Mouse (Mus musculus) erythroblast, embryonic 14.5 days (primary cell): Measurements from ENCODE around the gene Cldn2.

Experiments used
- GATA1 ChIP-seq: IDR thresholded peaks from 2 replicates; pipeline ENCODE4 v1.6.1; 2012; ENCODE audit warnings: low read length, inconsistent platforms, mixed read lengths
- TAL1 ChIP-seq: IDR thresholded peaks from 3 replicates; pipeline ENCODE4 v1.6.1; 2012; ENCODE audit warnings: low read length, inconsistent platforms, mixed read lengths

DNA sequence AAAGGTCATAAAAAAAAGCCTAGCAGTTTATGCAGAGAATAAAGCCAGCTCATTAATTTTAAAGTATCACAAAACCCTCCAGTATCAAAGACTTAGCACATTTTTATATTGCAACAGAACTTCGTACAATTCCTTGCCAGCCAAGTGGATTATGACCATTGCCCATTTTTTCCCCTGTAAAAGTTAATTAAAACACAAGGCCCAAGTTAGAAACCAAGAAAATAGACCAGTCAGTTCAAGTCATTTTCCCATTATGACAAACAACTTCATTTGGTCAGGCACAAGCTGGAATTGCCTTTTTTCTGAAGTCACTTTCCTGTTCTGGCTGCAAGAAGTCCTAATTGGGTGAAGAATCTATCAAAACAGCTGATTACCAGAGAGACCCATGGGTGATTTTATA, 24.8 kb downstream of the Cldn2 start:
- TF ChIP-seq TAL1, result no peak
- TF ChIP-seq GATA1, result no peak
